Mouse (Mus musculus): Measurements from ENCODE around the gene Bloc1s1. TPM values are rescaled to one million over a fixed set of nuclear protein-coding genes. Genes with fewer than 3 reads are reported as not detected.

Bloc1s1 gene
- polyA plus RNA-seq, 1 experiment from 2014 or later, result 249 TPM

- H3K4me3 ChIP-seq, result no peak overlapping the region
- H3K4me1 ChIP-seq, result peaks cover 12% of the 10 kb centered on the region; the same call in 1 of the 2 replicates
- 79% methylated on average over 12 of the region's 12 CpGs for WGBS
- H3K4me2 ChIP-seq (replicated peaks), result no peak overlapping the region
- H3K36me3 ChIP-seq, result peaks cover 11% of the 10 kb centered on the region; the same call in 1 of the 2 replicates
- no peak overlapping the region for H3K27ac ChIP-seq (replicated peaks)
- no peak overlapping the region for H3K9ac ChIP-seq (replicated peaks)
- peaks cover 5% of the 10 kb centered on the region; the same call in 1 of the 2 replicates for H3K27me3 ChIP-seq
- no peak for ATAC-seq (ENCODE audit: low FRiP score, low read depth)
- no peaks in the 10 kb centered on the region for H3K9me3 ChIP-seq
Observed at GRCm38 (mm10) chr10:128913696-128914095, 10.1 kb downstream of the Bloc1s1 start.

GRCm38 (mm10) chr10:128913219-128913618, 10.6 kb downstream of the Bloc1s1 start:
- Histone ChIP-seq H3K4me3 (no peak overlapping the region), H3K4me1 (peaks cover 12% of the 10 kb centered on the region; the same call in 1 of the 2 replicates), H3K9me3 (no peaks in the 10 kb centered on the region), H3K27ac (replicated peaks) (no peak overlapping the region), H3K36me3 (peaks cover 11% of the 10 kb centered on the region; the same call in 1 of the 2 replicates), H3K9ac (replicated peaks) (no peak overlapping the region), H3K4me2 (replicated peaks) (no peak overlapping the region), H3K27me3 (peaks cover 9% of the 10 kb centered on the region)
- ATAC-seq (ENCODE audit: low FRiP score, low read depth), result peak; percentile 28; the same call in 1 of the 2 replicates
- 6% methylated on average over 5 of the region's 5 CpGs for WGBS

GRCm38 (mm10) chr10:128912791-128913190, 11.0 kb downstream of the Bloc1s1 start:
- H3K27ac ChIP-seq (replicated peaks), result no peak overlapping the region

GRCm38 (mm10) chr10:128912268-128912667, 11.6 kb downstream of the Bloc1s1 start:
- Histone ChIP-seq H3K27ac (replicated peaks) (no peak overlapping the region), H3K9me3 (no peaks in the 10 kb centered on the region), H3K4me1 (peaks cover 12% of the 10 kb centered on the region; the same call in 1 of the 2 replicates), H3K27me3 (peaks cover 11% of the 10 kb centered on the region), H3K4me2 (replicated peaks) (no peak overlapping the region), H3K36me3 (peaks cover 2% of the 10 kb centered on the region; the same call in 1 of the 2 replicates), H3K9ac (replicated peaks) (no peak overlapping the region), H3K4me3 (no peak overlapping the region)
- ATAC-seq (ENCODE audit: low FRiP score, low read depth), result no peak
- 80% methylated on average over 4 of the region's 4 CpGs for WGBS

More at GRCm38 (mm10) chr10:128912791-128913190, 11.0 kb downstream of the Bloc1s1 start:
- Histone ChIP-seq H3K9ac (replicated peaks) (no peak overlapping the region), H3K4me1 (peaks cover 12% of the 10 kb centered on the region; the same call in 1 of the 2 replicates), H3K27me3 (peaks cover 11% of the 10 kb centered on the region), H3K9me3 (no peaks in the 10 kb centered on the region), H3K4me2 (replicated peaks) (no peak overlapping the region), H3K36me3 (peaks cover 7% of the 10 kb centered on the region; the same call in 1 of the 2 replicates), H3K4me3 (no peak overlapping the region)
- no peak for ATAC-seq (ENCODE audit: low FRiP score, low read depth)
- WGBS, result 81% methylated on average over 4 of the region's 4 CpGs

DNA sequence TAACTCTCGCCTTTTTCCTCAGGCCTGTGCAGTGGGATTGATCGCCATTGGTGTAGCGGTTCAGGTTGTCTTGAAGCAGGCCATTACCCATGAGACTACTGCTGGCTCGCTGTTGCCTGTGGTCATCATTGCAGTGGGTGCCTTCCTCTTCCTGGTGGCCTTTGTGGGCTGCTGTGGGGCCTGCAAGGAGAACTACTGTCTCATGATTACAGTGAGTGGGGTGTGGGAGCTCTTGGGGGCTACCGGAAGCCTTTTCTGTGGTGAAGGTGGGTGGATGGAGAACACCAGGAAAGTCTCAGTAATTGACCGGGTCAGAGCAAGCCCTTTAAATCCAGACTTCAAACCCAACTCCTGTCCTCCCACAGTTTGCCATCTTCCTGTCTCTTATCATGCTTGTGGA, 12.4 kb downstream of the Bloc1s1 start:
- Histone ChIP-seq H3K27ac (replicated peaks) (no peak overlapping the region), H3K9ac (replicated peaks) (no peak overlapping the region), H3K4me2 (replicated peaks) (0 out of 2 replicates have a peak overlapping the region, but pooled peaks have one; percentile 80), H3K36me3 (no peaks in the 10 kb centered on the region), H3K4me3 (no peak overlapping the region), H3K4me1 (peaks cover 12% of the 10 kb centered on the region; the same call in 1 of the 2 replicates), H3K9me3 (no peaks in the 10 kb centered on the region), H3K27me3 (peaks cover 11% of the 10 kb centered on the region)
- 88% methylated on average over 6 of the region's 6 CpGs for WGBS
- no peak for ATAC-seq (ENCODE audit: low FRiP score, low read depth)

GRCm38 (mm10) chr10:128910066-128910841, 13.6 kb downstream of the Bloc1s1 start:
- peak; percentile 42 for ATAC-seq (ENCODE audit: low FRiP score, low read depth)
- no peaks in the 10 kb centered on the region for H3K36me3 ChIP-seq

GRCm38 (mm10) chr10:128909567-128910028, 14.2 kb downstream of the Bloc1s1 start:
- peak overlapping the region; percentile 80 for H3K4me2 ChIP-seq (replicated peaks)
- peak; percentile 79 for ATAC-seq (ENCODE audit: low FRiP score, low read depth)
- H3K4me3 ChIP-seq, result peak overlapping the region; percentile 62
- under 1% methylated on average over 38 of the region's 41 CpGs for WGBS
- 0 out of 2 replicates have a peak overlapping the region, but pooled peaks have one; percentile 30 for H3K27ac ChIP-seq (replicated peaks)
- peaks cover 12% of the 10 kb centered on the region; the same call in 1 of the 2 replicates for H3K4me1 ChIP-seq
- H3K9me3 ChIP-seq, result no peaks in the 10 kb centered on the region
- H3K27me3 ChIP-seq, result peaks cover 11% of the 10 kb centered on the region
- no peaks in the 10 kb centered on the region for H3K36me3 ChIP-seq
- H3K9ac ChIP-seq (replicated peaks), result peak overlapping the region; percentile 79

More at GRCm38 (mm10) chr10:128910066-128910841, 13.6 kb downstream of the Bloc1s1 start:
- Histone ChIP-seq H3K27ac (replicated peaks) (0 out of 2 replicates have a peak overlapping the region, but pooled peaks have one; percentile 30), H3K27me3 (peaks cover 11% of the 10 kb centered on the region), H3K4me2 (replicated peaks) (peak overlapping the region; percentile 80), H3K4me3 (peak overlapping the region; percentile 62), H3K9ac (replicated peaks) (peak overlapping the region; percentile 79), H3K9me3 (no peaks in the 10 kb centered on the region), H3K4me1 (peaks cover 12% of the 10 kb centered on the region; the same call in 1 of the 2 replicates)
- 3% methylated on average over 58 of the region's 66 CpGs for WGBS

GRCm38 (mm10) chr10:128908778-128909448, 14.9 kb downstream of the Bloc1s1 start:
- 0 out of 2 replicates have a peak overlapping the region, but pooled peaks have one; percentile 30 for H3K27ac ChIP-seq (replicated peaks)
- H3K4me1 ChIP-seq, result peaks cover 12% of the 10 kb centered on the region; the same call in 1 of the 2 replicates
- H3K4me2 ChIP-seq (replicated peaks), result peak overlapping the region; percentile 80
- ATAC-seq (ENCODE audit: low FRiP score, low read depth), result 0 out of 2 replicates have a peak, but pooled peaks have one; percentile 3
- peaks cover 11% of the 10 kb centered on the region for H3K27me3 ChIP-seq
- H3K4me3 ChIP-seq, result peak overlapping the region; percentile 62
- no peaks in the 10 kb centered on the region for H3K36me3 ChIP-seq
- H3K9ac ChIP-seq (replicated peaks), result peak overlapping the region; percentile 79; the same call in 1 of the 2 replicates
- H3K9me3 ChIP-seq, result no peaks in the 10 kb centered on the region
- WGBS, result 51% methylated on average over 13 of the region's 13 CpGs

DNA sequence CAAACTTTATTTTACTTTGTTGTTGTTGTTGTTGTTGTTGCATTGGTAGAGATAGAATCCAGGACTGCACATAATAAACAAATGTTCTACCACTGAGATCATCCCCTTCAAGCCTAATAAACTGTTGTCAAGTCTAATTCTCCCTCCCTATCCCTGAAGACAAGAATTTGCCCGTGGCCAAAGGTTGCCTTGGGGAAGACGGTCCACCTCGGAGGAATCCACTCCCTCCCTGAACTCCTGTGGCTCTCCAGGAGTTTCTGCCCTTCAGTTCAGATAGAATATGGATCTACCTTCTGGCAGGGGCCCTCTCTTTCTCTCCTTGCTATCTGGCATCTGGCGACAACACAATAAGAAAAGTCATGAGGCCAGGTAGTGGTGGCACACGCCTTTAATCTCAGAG, 19.0 kb downstream of the Bloc1s1 start:
- no peaks in the 10 kb centered on the region for H3K36me3 ChIP-seq
- H3K4me3 ChIP-seq, result no peak overlapping the region
- no peaks in the 10 kb centered on the region for H3K9me3 ChIP-seq
- H3K9ac ChIP-seq (replicated peaks), result no peak overlapping the region
- 82% methylated on average over 5 of the region's 5 CpGs for WGBS
- no peak for ATAC-seq (ENCODE audit: low FRiP score, low read depth)
- no peak overlapping the region for H3K4me2 ChIP-seq (replicated peaks)
- peaks cover 7% of the 10 kb centered on the region; the same call in 1 of the 2 replicates for H3K4me1 ChIP-seq
- peaks cover 8% of the 10 kb centered on the region for H3K27me3 ChIP-seq
- H3K27ac ChIP-seq (replicated peaks), result no peak overlapping the region

- no peak overlapping the region for H3K4me2 ChIP-seq (replicated peaks)
- no peaks in the 10 kb centered on the region for H3K4me1 ChIP-seq
- H3K4me3 ChIP-seq, result no peak overlapping the region
- no peak overlapping the region for H3K9ac ChIP-seq (replicated peaks)
- no peak overlapping the region for H3K27ac ChIP-seq (replicated peaks)
- H3K36me3 ChIP-seq, result no peaks in the 10 kb centered on the region
- H3K9me3 ChIP-seq, result no peaks in the 10 kb centered on the region
- ATAC-seq (ENCODE audit: low FRiP score, low read depth), result no peak
- WGBS, result 84% methylated on average over 3 of the region's 3 CpGs
- peaks cover 5% of the 10 kb centered on the region; the same call in 1 of the 2 replicates for H3K27me3 ChIP-seq
Observed at GRCm38 (mm10) chr10:128902409-128902988, 21.3 kb downstream of the Bloc1s1 start.

- no peaks in the 10 kb centered on the region for H3K4me1 ChIP-seq
- H3K27ac ChIP-seq (replicated peaks), result no peak overlapping the region
- 74% methylated on average over 1 of the region's 1 CpGs for WGBS
- no peaks in the 10 kb centered on the region for H3K9me3 ChIP-seq
- H3K4me3 ChIP-seq, result no peak overlapping the region
- H3K36me3 ChIP-seq, result no peaks in the 10 kb centered on the region
- peaks cover 16% of the 10 kb centered on the region for H3K27me3 ChIP-seq
- no peak overlapping the region for H3K9ac ChIP-seq (replicated peaks)
- no peak for ATAC-seq (ENCODE audit: low FRiP score, low read depth)
- no peak overlapping the region for H3K4me2 ChIP-seq (replicated peaks)
Observed at GRCm38 (mm10) chr10:128901409-128901808, 22.4 kb downstream of the Bloc1s1 start.
